Mouse (Mus musculus): Measurements from ENCODE around the gene Myom1. TPM values are rescaled to one million over a fixed set of nuclear protein-coding genes. Genes with fewer than 3 reads are reported as not detected.

Gene Myom1
- polyA plus RNA-seq, 1 experiment from 2014 or later, result 2.6 TPM

DNA sequence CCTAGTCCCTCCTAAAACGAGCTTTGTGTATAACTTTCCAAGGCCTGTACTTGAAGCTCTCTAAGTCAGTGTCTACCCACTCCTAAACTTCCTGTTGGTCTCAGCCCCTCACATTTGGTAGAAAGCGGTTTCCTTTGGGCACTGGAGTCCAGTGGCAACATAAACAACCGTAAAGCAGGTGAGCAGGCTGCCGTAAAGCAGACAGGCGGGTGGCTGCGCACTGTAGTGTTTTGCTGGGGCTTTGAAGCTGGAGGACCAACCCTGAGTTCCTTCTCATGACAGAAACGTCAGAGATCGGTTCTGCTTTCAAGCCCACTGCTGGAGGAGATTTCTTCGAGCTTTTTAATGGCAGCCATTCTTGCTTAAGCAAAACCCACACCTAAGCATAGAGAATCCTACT is 9.8 kb upstream of the Myom1 start:
- Histone ChIP-seq H3K4me3 (replicated peaks) (no peak overlapping the region), H3K27me3 (no peaks in the 10 kb centered on the region), H3K36me3 (replicated peaks) (peaks cover 48% of the 10 kb centered on the region), H3K27ac (replicated peaks) (no peak overlapping the region), H3K4me2 (no peak overlapping the region), H3K9ac (no peak overlapping the region), H3K4me1 (replicated peaks) (peaks cover 55% of the 10 kb centered on the region), H3K9me3 (replicated peaks) (no peaks in the 10 kb centered on the region)
- no peak for ATAC-seq (ENCODE audit: insufficient read depth)
- WGBS (ENCODE audit: insufficient replicate concordance), result 80% methylated on average over 9 of the region's 9 CpGs

DNA sequence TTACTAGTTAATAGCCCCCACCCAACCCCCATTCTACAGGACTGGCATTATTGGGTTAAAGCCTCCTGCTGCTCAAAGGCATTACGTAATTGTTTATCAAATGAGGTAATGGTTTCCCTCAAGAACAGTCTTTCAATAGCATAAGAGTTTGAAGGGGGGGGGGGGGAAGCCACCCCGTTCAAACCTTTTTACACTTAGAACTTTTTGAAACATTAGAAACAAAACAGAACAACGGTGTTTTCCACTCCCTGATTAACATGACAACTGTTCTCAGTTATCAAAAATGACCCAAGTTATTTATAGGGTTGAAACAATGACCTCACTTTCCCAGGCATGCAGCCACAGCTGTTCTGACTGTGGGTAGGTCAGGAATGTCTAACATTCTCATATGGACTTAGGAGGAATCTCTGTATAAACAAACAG is 9.0 kb upstream of the Myom1 start:
- Histone ChIP-seq H3K4me2 (no peak overlapping the region), H3K4me1 (replicated peaks) (peaks cover 55% of the 10 kb centered on the region), H3K27ac (replicated peaks) (0 out of 2 replicates have a peak overlapping the region, but pooled peaks have one; percentile 9), H3K9ac (no peak overlapping the region), H3K27me3 (no peaks in the 10 kb centered on the region), H3K36me3 (replicated peaks) (peaks cover 48% of the 10 kb centered on the region), H3K9me3 (replicated peaks) (no peaks in the 10 kb centered on the region), H3K4me3 (replicated peaks) (no peak overlapping the region)
- 61% methylated on average over 3 of the region's 3 CpGs for WGBS (ENCODE audit: insufficient replicate concordance)
- no peak for ATAC-seq (ENCODE audit: insufficient read depth)

DNA sequence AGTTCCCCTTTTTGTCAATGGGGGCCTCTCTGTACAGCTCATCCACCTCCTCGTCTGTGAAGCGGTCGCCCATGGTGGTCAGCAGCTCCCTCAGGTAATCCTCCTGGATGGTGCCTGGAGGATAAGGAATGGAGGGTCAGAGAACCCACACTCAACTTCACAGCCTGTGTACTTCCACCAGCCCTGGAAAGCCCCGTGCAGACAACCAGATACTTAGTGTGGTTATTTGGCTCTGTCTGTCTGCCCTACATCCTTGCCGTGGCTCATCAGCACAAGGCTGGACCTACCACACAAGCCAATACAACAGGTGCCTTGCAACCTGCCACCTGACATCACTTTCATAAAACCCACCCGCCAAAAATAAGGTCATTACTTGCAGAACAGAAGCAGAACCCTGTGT is 7.8 kb upstream of the Myom1 start:
- H3K4me2 ChIP-seq, result no peak overlapping the region
- no peak overlapping the region for H3K4me3 ChIP-seq (replicated peaks)
- H3K9me3 ChIP-seq (replicated peaks), result no peaks in the 10 kb centered on the region
- no peaks in the 10 kb centered on the region for H3K27me3 ChIP-seq
- H3K4me1 ChIP-seq (replicated peaks), result peaks cover 50% of the 10 kb centered on the region
- no peak for ATAC-seq (ENCODE audit: insufficient read depth)
- H3K36me3 ChIP-seq (replicated peaks), result peaks cover 53% of the 10 kb centered on the region
- 69% methylated on average over 6 of the region's 6 CpGs for WGBS (ENCODE audit: insufficient replicate concordance)
- no peak overlapping the region for H3K27ac ChIP-seq (replicated peaks)
- no peak overlapping the region for H3K9ac ChIP-seq

DNA sequence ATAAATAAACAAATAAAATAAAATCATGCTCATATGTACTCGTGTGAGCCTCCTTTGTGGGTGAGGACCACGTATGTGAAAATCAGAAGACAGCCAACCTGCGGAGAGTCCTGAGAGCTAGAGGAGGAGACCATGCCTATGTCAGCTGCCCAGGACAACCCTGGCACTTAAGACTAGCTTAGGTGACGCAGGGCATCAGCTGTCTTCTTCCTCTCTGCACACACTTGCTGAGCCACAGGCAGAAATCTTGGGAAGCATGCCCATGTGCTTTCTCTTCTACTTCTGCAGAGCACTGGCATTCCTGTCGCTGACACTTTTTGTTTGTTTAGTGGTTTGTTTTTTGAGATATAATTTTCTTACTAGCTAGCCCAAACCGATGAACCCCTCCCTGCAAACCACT is 6.9 kb upstream of the Myom1 start:
- Histone ChIP-seq H3K27ac (replicated peaks) (no peak overlapping the region), H3K4me2 (no peak overlapping the region), H3K9me3 (replicated peaks) (no peaks in the 10 kb centered on the region), H3K27me3 (no peaks in the 10 kb centered on the region), H3K36me3 (replicated peaks) (peaks cover 53% of the 10 kb centered on the region), H3K4me3 (replicated peaks) (no peak overlapping the region), H3K9ac (no peak overlapping the region), H3K4me1 (replicated peaks) (peaks cover 53% of the 10 kb centered on the region)
- no peak for ATAC-seq (ENCODE audit: insufficient read depth)
- 79% methylated on average over 6 of the region's 6 CpGs for WGBS (ENCODE audit: insufficient replicate concordance)

DNA sequence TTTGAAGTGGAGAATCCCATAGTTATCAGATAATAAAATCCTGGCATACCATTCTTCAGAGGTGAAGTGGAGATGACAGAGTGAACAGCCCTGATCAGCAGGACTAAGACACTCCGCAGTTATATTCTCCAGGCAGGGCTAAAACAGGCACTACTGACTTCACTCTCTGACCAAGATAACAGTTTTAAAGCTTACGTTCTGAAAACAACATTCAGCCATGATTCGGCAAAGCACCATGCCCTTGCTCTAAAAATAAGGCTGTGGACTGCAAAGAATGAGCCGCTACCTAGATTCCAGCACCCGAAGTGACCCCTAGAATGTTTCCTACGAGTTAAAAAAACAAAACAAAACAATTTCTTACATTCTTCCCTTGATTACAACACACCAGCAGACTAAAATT is 4.6 kb upstream of the Myom1 start:
- peaks cover 43% of the 10 kb centered on the region for H3K4me1 ChIP-seq (replicated peaks)
- 50% methylated on average over 6 of the region's 6 CpGs for WGBS (ENCODE audit: insufficient replicate concordance)
- no peak overlapping the region for H3K27ac ChIP-seq (replicated peaks)
- H3K9me3 ChIP-seq (replicated peaks), result no peaks in the 10 kb centered on the region
- H3K36me3 ChIP-seq (replicated peaks), result peaks cover 40% of the 10 kb centered on the region
- no peak overlapping the region for H3K4me3 ChIP-seq (replicated peaks)
- no peak overlapping the region; the same call in 1 of the 2 replicates for H3K4me2 ChIP-seq
- ATAC-seq (ENCODE audit: insufficient read depth), result no peak
- no peak overlapping the region for H3K9ac ChIP-seq
- H3K27me3 ChIP-seq, result no peaks in the 10 kb centered on the region

DNA sequence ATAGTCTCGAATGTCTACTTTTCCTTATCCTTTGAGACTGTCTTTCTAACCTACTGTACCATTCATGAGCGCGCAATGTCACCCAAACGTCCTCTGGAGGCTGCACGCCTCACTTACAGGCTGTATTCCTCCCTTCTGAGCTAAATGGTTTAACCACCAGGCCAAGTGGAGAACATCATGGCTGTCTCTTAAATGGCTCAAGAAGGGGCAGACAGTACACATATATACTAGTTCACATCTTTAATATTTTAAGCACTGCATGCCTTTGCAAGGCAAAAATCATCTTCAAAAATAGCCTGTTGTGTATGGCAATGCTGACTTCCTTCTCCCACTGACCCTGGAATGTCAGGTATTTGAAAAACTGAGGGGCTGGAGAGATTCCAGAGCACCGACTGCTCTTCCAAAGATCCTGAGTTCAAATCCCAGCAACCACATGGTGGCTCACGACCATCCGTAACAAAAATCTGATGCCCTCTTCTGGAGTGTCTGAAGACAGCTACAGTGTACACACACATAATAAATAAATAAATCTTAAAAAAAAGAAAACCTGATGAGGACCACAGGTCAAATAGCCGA is 3.9 kb upstream of the Myom1 start:
- Histone ChIP-seq H3K27ac (replicated peaks) (no peak overlapping the region), H3K36me3 (replicated peaks) (peaks cover 34% of the 10 kb centered on the region), H3K9ac (no peak overlapping the region), H3K4me1 (replicated peaks) (peaks cover 48% of the 10 kb centered on the region), H3K4me2 (no peak overlapping the region), H3K9me3 (replicated peaks) (no peaks in the 10 kb centered on the region), H3K4me3 (replicated peaks) (no peak overlapping the region), H3K27me3 (no peaks in the 10 kb centered on the region)
- WGBS (ENCODE audit: insufficient replicate concordance), result 74% methylated on average over 9 of the region's 9 CpGs
- no peak for ATAC-seq (ENCODE audit: insufficient read depth)

DNA sequence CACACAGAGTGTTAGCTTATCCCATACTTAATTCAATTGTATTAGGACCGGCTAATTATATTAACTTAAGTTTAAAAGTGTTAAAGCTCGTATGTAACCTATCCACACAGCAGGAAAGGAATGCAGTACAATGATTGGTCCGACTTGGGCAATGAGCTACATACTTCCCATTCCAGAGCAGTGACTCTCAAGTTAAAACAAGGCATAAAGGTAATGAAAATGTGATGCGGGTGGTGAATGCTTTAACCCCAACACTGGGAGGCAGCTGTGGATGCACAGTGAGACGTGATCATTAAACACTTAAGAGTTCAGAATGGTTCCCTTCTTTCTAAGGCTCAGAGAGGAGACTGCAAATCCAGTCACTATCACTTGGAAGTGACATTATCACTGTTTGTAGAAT is 3.2 kb upstream of the Myom1 start:
- H3K9me3 ChIP-seq (replicated peaks), result no peaks in the 10 kb centered on the region
- H3K36me3 ChIP-seq (replicated peaks), result peaks cover 27% of the 10 kb centered on the region
- no peak overlapping the region for H3K27ac ChIP-seq (replicated peaks)
- H3K4me2 ChIP-seq, result no peak overlapping the region
- H3K4me3 ChIP-seq (replicated peaks), result no peak overlapping the region
- H3K27me3 ChIP-seq, result no peaks in the 10 kb centered on the region
- peaks cover 55% of the 10 kb centered on the region for H3K4me1 ChIP-seq (replicated peaks)
- ATAC-seq (ENCODE audit: insufficient read depth), result no peak
- no peak overlapping the region for H3K9ac ChIP-seq
- WGBS (ENCODE audit: insufficient replicate concordance), result 69% methylated on average over 5 of the region's 5 CpGs

DNA sequence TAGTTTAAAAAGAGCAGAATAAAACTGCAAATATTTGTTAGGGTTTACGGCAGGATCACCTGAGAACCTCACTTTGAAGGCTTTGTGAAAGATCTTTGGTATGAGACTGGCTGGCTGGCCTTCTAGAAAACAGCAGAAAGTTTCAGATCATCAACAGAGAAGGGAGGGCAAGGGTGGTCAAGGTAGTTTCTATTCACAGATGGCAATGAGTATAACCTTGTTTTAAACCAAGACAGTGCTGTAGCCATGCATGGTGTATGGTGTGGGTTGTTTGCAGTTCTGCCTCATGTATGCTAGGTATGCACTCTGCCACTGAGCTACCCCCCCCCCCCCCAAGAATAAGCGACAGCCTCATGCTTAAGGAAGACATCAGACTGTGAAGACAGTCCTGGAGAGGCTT is 2.2 kb upstream of the Myom1 start:
- peaks cover 54% of the 10 kb centered on the region for H3K4me1 ChIP-seq (replicated peaks)
- H3K9ac ChIP-seq, result no peak overlapping the region
- peak overlapping the region; percentile 81 for H3K4me2 ChIP-seq
- no peaks in the 10 kb centered on the region for H3K9me3 ChIP-seq (replicated peaks)
- H3K36me3 ChIP-seq (replicated peaks), result peaks cover 19% of the 10 kb centered on the region
- no peak for ATAC-seq (ENCODE audit: insufficient read depth)
- WGBS (ENCODE audit: insufficient replicate concordance), result 48% methylated on average over 2 of the region's 2 CpGs
- H3K4me3 ChIP-seq (replicated peaks), result peak overlapping the region; percentile 94
- no peaks in the 10 kb centered on the region for H3K27me3 ChIP-seq
- no peak overlapping the region; the same call in 1 of the 2 replicates for H3K27ac ChIP-seq (replicated peaks)

DNA sequence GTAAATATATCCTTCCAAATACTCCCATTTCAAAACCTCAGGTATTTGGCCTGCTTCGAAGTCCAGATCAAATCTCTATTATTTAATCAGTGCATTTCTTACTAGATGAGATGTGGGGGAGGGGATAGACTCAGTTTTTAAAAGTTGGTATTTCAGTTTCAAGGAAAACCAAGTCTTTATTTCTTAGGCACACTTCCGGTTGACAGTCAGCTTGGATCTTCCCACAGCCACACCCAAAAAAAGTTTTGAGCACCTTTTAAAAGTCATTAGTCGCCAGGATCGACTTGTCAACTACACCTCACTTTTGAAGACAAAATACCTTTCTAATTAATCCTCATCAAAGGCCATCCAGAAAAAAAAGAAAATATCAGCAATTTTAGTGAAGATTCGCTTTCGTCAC is 1.4 kb upstream of the Myom1 start:
- H3K9ac ChIP-seq, result peak overlapping the region; percentile 96

DNA sequence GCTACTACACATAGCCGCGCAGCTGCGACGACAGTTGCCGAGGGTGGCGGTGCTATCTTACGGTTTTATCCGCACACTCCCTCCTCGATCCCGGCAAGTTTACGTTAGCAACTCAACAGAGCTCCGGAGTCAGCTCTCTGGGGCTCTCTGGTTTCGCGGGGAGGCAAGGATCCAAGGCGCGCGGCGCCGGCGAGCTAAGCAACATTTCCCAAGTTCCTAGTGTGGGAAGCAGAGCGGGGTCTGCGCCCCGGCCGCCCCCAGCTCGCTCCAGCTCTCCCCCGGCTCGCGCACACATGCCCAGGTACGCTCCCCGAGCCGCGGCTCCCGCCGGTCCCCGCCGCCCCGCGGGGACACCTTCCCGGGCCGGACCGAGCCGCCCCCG is 743 bp upstream of the Myom1 start:
- Histone ChIP-seq H3K4me2 (peak overlapping the region; percentile 81), H3K4me1 (replicated peaks) (peaks cover 51% of the 10 kb centered on the region), H3K4me3 (replicated peaks) (peak overlapping the region; percentile 94), H3K36me3 (replicated peaks) (peaks cover 5% of the 10 kb centered on the region), H3K27ac (replicated peaks) (peak overlapping the region; percentile 98), H3K9me3 (replicated peaks) (no peaks in the 10 kb centered on the region), H3K27me3 (no peaks in the 10 kb centered on the region), H3K9ac (peak overlapping the region; percentile 96)
- peak; percentile 50 for ATAC-seq (ENCODE audit: insufficient read depth)
- under 1% methylated on average over 43 of the region's 43 CpGs for WGBS (ENCODE audit: insufficient replicate concordance)

More for the DNA sequence above, 1.4 kb upstream of the Myom1 start:
- Histone ChIP-seq H3K27me3 (no peaks in the 10 kb centered on the region), H3K4me3 (replicated peaks) (peak overlapping the region; percentile 94), H3K4me2 (peak overlapping the region; percentile 81), H3K4me1 (replicated peaks) (peaks cover 54% of the 10 kb centered on the region), H3K9me3 (replicated peaks) (no peaks in the 10 kb centered on the region), H3K36me3 (replicated peaks) (peaks cover 11% of the 10 kb centered on the region), H3K27ac (replicated peaks) (peak overlapping the region; percentile 98)
- no peak for ATAC-seq (ENCODE audit: insufficient read depth)
- WGBS (ENCODE audit: insufficient replicate concordance), result 3% methylated on average over 6 of the region's 6 CpGs

DNA sequence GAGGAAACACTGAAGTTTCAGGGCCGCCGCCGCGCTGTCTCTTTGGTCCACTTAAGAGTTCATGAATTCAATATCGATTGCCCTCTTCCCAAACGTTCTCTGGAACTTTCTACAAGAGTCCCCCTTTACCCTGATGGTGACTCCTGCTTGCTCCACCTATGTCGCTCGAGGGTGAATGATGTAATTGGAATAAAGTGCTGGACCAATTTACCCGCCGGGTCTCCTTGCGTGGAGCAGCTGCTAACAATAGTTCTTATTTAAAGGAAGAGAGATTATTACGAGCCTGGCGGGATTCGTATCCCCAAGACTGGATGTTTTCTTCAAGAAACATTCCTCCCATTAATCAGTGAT is 286 bp downstream of the Myom1 start, which contains the start of gene Myl12a:
Gene Myl12a (minus strand): TSS at position 135 of the 351 bp plus-strand sequence.
- Histone ChIP-seq H3K4me3 (replicated peaks) (peak within 1 kb of the TSS; percentile 94), H3K27ac (replicated peaks) (peak within 1 kb of the TSS; percentile 98), H3K9me3 (replicated peaks) (no peaks in the 10 kb centered on the region), H3K36me3 (replicated peaks) (peaks cover 5% of the 10 kb centered on the region; the same call in 1 of the 2 replicates), H3K4me1 (replicated peaks) (peaks cover 50% of the 10 kb centered on the region), H3K9ac (peak within 1 kb of the TSS; percentile 96), H3K4me2 (peak within 1 kb of the TSS; percentile 81), H3K27me3 (no peaks in the 10 kb centered on the region)
- ATAC-seq (ENCODE audit: insufficient read depth), result peak; percentile 29; the same call in 1 of the 2 replicates
- WGBS (ENCODE audit: insufficient replicate concordance), result 14% methylated on average over 14 of the region's 14 CpGs

DNA sequence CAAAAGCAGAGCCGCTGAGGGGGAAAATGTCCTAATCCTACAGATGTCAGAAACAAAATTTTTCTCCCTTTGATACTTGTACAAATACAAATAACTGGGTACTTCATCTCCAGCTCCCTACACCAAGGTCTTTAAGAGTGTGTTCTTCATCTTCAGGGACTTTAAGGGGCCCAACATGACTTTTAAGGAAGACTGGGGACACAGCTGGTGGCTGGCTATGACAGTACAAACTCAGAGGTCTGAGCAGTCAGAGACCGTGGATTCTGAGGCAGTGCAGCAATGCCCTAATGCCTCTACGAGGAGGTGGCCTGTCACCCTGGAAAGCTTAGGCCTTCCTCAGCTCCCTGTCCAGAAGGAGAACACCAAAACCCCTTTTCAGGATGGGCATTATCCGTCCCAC is 679 bp downstream of the Myom1 start:
- no peaks in the 10 kb centered on the region for H3K27me3 ChIP-seq
- H3K4me1 ChIP-seq (replicated peaks), result peaks cover 46% of the 10 kb centered on the region
- no peak for ATAC-seq (ENCODE audit: insufficient read depth)
- WGBS (ENCODE audit: insufficient replicate concordance), result 55% methylated on average over 4 of the region's 4 CpGs
- H3K4me2 ChIP-seq, result peak overlapping the region; percentile 81
- peak overlapping the region; percentile 94 for H3K4me3 ChIP-seq (replicated peaks)
- H3K9me3 ChIP-seq (replicated peaks), result no peaks in the 10 kb centered on the region
- H3K27ac ChIP-seq (replicated peaks), result peak overlapping the region; percentile 98
- H3K9ac ChIP-seq, result peak overlapping the region; percentile 96
- peaks cover 5% of the 10 kb centered on the region; the same call in 1 of the 2 replicates for H3K36me3 ChIP-seq (replicated peaks)
